Mouse (Mus musculus): ENCODE results near the gene Trim46. TPM values are rescaled to one million over a fixed set of nuclear protein-coding genes. Genes with fewer than 3 reads are reported as not detected.

Trim46 gene
- polyA plus RNA-seq, 1 experiment from 2014 or later: 4.9 TPM

GRCm38 (mm10) chr3:89195979-89196877 is 49.9 kb downstream of the Trim46 start:
- H3K4me3 ChIP-seq (ENCODE audit: low read depth, low read length): peak overlapping the region; percentile 33
- ATAC-seq (ENCODE audit: insufficient number of reproducible peaks, insufficient read depth, low FRiP score, low read depth): peak; percentile 98
- peak overlapping the region; percentile 60 for H3K4me2 ChIP-seq (replicated peaks; ENCODE audit: low read depth, low read length)
- H3K27ac ChIP-seq (ENCODE audit: low read length): peak overlapping the region; percentile 69
- 8% methylated on average over 33 of the region's 33 CpGs for WGBS
- no peaks in the 10 kb centered on the region for H3K4me1 ChIP-seq (ENCODE audit: control insufficient read depth, insufficient read depth, low read length)
- H3K9me3 ChIP-seq (ENCODE audit: control insufficient read depth, low read depth, low read length): no peaks in the 10 kb centered on the region
- peak overlapping the region; percentile 45 for H3K9ac ChIP-seq (replicated peaks; ENCODE audit: low read depth, low read length)
- H3K27me3 ChIP-seq (ENCODE audit: control insufficient read depth, insufficient read depth, low read length): no peaks in the 10 kb centered on the region
- no peaks in the 10 kb centered on the region for H3K36me3 ChIP-seq (ENCODE audit: control insufficient read depth, insufficient read depth, low read length)

- Histone ChIP-seq H3K4me2 (replicated peaks; ENCODE audit: low read depth, low read length) (no peak overlapping the region), H3K9ac (replicated peaks; ENCODE audit: low read depth, low read length) (no peak overlapping the region), H3K27ac (ENCODE audit: low read length) (no peak overlapping the region), H3K9me3 (ENCODE audit: control insufficient read depth, low read depth, low read length) (no peaks in the 10 kb centered on the region), H3K4me3 (ENCODE audit: low read depth, low read length) (no peak overlapping the region), H3K4me1 (ENCODE audit: control insufficient read depth, insufficient read depth, low read length) (no peaks in the 10 kb centered on the region), H3K27me3 (ENCODE audit: control insufficient read depth, insufficient read depth, low read length) (no peaks in the 10 kb centered on the region), H3K36me3 (ENCODE audit: control insufficient read depth, insufficient read depth, low read length) (no peaks in the 10 kb centered on the region)
- no peak for ATAC-seq (ENCODE audit: insufficient number of reproducible peaks, insufficient read depth, low FRiP score, low read depth)
- 94% methylated on average over 2 of the region's 2 CpGs for WGBS
Measured at GRCm38 (mm10) chr3:89193853-89194252, 52.3 kb downstream of the Trim46 start.

GRCm38 (mm10) chr3:89193351-89193750 is 52.8 kb downstream of the Trim46 start:
- H3K4me3 ChIP-seq (ENCODE audit: low read depth, low read length): no peak overlapping the region
- no peak for ATAC-seq (ENCODE audit: insufficient number of reproducible peaks, insufficient read depth, low FRiP score, low read depth)
- no peaks in the 10 kb centered on the region for H3K27me3 ChIP-seq (ENCODE audit: control insufficient read depth, insufficient read depth, low read length)
- H3K4me2 ChIP-seq (replicated peaks; ENCODE audit: low read depth, low read length): no peak overlapping the region
- 0 out of 2 replicates have a peak, but pooled peaks cover 4% of the 10 kb centered on the region for H3K36me3 ChIP-seq (ENCODE audit: control insufficient read depth, insufficient read depth, low read length)
- H3K4me1 ChIP-seq (ENCODE audit: control insufficient read depth, insufficient read depth, low read length): no peaks in the 10 kb centered on the region
- no peak overlapping the region for H3K9ac ChIP-seq (replicated peaks; ENCODE audit: low read depth, low read length)
- no peak overlapping the region for H3K27ac ChIP-seq (ENCODE audit: low read length)
- H3K9me3 ChIP-seq (ENCODE audit: control insufficient read depth, low read depth, low read length): no peaks in the 10 kb centered on the region
- 89% methylated on average over 1 of the region's 1 CpGs for WGBS

GRCm38 (mm10) chr3:89190436-89190835 is 55.7 kb downstream of the Trim46 start:
- peaks cover 10% of the 10 kb centered on the region; the same call in 1 of the 2 replicates for H3K36me3 ChIP-seq (ENCODE audit: control insufficient read depth, insufficient read depth, low read length)
- no peaks in the 10 kb centered on the region for H3K27me3 ChIP-seq (ENCODE audit: control insufficient read depth, insufficient read depth, low read length)
- H3K9me3 ChIP-seq (ENCODE audit: control insufficient read depth, low read depth, low read length): no peaks in the 10 kb centered on the region
- no peak overlapping the region for H3K4me2 ChIP-seq (replicated peaks; ENCODE audit: low read depth, low read length)
- ATAC-seq (ENCODE audit: insufficient number of reproducible peaks, insufficient read depth, low FRiP score, low read depth): no peak
- peaks cover under 1% of the 10 kb centered on the region; the same call in 1 of the 2 replicates for H3K4me1 ChIP-seq (ENCODE audit: control insufficient read depth, insufficient read depth, low read length)
- 85% methylated on average over 8 of the region's 8 CpGs for WGBS
- H3K9ac ChIP-seq (replicated peaks; ENCODE audit: low read depth, low read length): no peak overlapping the region
- no peak overlapping the region for H3K4me3 ChIP-seq (ENCODE audit: low read depth, low read length)
- no peak overlapping the region for H3K27ac ChIP-seq (ENCODE audit: low read length)

GRCm38 (mm10) chr3:89188478-89188875 is 57.6 kb downstream of the Trim46 start:
- Histone ChIP-seq H3K4me2 (replicated peaks; ENCODE audit: low read depth, low read length) (no peak overlapping the region), H3K4me1 (ENCODE audit: control insufficient read depth, insufficient read depth, low read length) (peaks cover 17% of the 10 kb centered on the region; the same call in 1 of the 2 replicates), H3K27ac (ENCODE audit: low read length) (no peak overlapping the region), H3K27me3 (ENCODE audit: control insufficient read depth, insufficient read depth, low read length) (no peaks in the 10 kb centered on the region), H3K9ac (replicated peaks; ENCODE audit: low read depth, low read length) (no peak overlapping the region), H3K9me3 (ENCODE audit: control insufficient read depth, low read depth, low read length) (no peaks in the 10 kb centered on the region), H3K36me3 (ENCODE audit: control insufficient read depth, insufficient read depth, low read length) (peaks cover 10% of the 10 kb centered on the region; the same call in 1 of the 2 replicates), H3K4me3 (ENCODE audit: low read depth, low read length) (no peak overlapping the region)
- 74% methylated on average over 12 of the region's 12 CpGs for WGBS
- no peak for ATAC-seq (ENCODE audit: insufficient number of reproducible peaks, insufficient read depth, low FRiP score, low read depth)

- H3K36me3 ChIP-seq (ENCODE audit: control insufficient read depth, insufficient read depth, low read length): peaks cover 10% of the 10 kb centered on the region; the same call in 1 of the 2 replicates
- no peak overlapping the region for H3K4me3 ChIP-seq (ENCODE audit: low read depth, low read length)
- H3K9me3 ChIP-seq (ENCODE audit: control insufficient read depth, low read depth, low read length): no peaks in the 10 kb centered on the region
- no peak for ATAC-seq (ENCODE audit: insufficient number of reproducible peaks, insufficient read depth, low FRiP score, low read depth)
- no peaks in the 10 kb centered on the region for H3K27me3 ChIP-seq (ENCODE audit: control insufficient read depth, insufficient read depth, low read length)
- 85% methylated on average over 18 of the region's 18 CpGs for WGBS
- H3K4me2 ChIP-seq (replicated peaks; ENCODE audit: low read depth, low read length): no peak overlapping the region
- H3K4me1 ChIP-seq (ENCODE audit: control insufficient read depth, insufficient read depth, low read length): peaks cover 18% of the 10 kb centered on the region; the same call in 1 of the 2 replicates
- H3K27ac ChIP-seq (ENCODE audit: low read length): no peak overlapping the region
- H3K9ac ChIP-seq (replicated peaks; ENCODE audit: low read depth, low read length): no peak overlapping the region
Measured at GRCm38 (mm10) chr3:89187690-89188477, 58.2 kb downstream of the Trim46 start.

GRCm38 (mm10) chr3:89187197-89187596 is 58.9 kb downstream of the Trim46 start:
- Histone ChIP-seq H3K4me1 (ENCODE audit: control insufficient read depth, insufficient read depth, low read length) (peaks cover 21% of the 10 kb centered on the region; the same call in 1 of the 2 replicates), H3K4me3 (ENCODE audit: low read depth, low read length) (no peak overlapping the region), H3K36me3 (ENCODE audit: control insufficient read depth, insufficient read depth, low read length) (peaks cover 13% of the 10 kb centered on the region; the same call in 1 of the 2 replicates), H3K9me3 (ENCODE audit: control insufficient read depth, low read depth, low read length) (no peaks in the 10 kb centered on the region), H3K27ac (ENCODE audit: low read length) (no peak overlapping the region), H3K9ac (replicated peaks; ENCODE audit: low read depth, low read length) (no peak overlapping the region), H3K4me2 (replicated peaks; ENCODE audit: low read depth, low read length) (no peak overlapping the region), H3K27me3 (ENCODE audit: control insufficient read depth, insufficient read depth, low read length) (no peaks in the 10 kb centered on the region)
- ATAC-seq (ENCODE audit: insufficient number of reproducible peaks, insufficient read depth, low FRiP score, low read depth): no peak
- 55% methylated on average over 22 of the region's 23 CpGs for WGBS
